Mouse (Mus musculus) adrenal gland (tissue): ENCODE results near the gene Coro2a.

Experiments
- intact Hi-C: fragments of 180-260 bp; cut with DNase I; formaldehyde crosslinking; loops from one replicate; pipeline ENCODE4 v1.15.1; 2025

Gene Coro2a

DNA sequence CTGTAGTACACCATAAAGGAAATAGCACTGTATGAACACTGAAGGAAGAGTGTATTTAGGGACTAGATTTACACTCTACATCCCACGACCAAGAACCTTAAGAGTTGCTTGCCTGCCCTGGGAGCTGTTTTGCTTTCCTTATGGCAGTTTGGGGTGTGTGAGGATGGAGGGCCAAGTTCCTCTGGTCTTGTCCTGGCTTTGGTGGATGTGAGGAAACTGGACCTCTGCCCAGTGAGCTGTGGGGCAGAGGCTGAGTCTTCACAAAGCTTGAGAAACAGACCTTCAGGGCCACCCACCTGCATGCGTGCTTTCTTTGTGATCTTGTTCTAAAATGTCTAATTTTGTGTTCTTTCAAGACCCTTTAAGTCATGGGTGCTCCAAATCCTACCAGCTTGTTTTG is 69.5 kb downstream of the Coro2a start:
- intact Hi-C loops: no loop called here

DNA sequence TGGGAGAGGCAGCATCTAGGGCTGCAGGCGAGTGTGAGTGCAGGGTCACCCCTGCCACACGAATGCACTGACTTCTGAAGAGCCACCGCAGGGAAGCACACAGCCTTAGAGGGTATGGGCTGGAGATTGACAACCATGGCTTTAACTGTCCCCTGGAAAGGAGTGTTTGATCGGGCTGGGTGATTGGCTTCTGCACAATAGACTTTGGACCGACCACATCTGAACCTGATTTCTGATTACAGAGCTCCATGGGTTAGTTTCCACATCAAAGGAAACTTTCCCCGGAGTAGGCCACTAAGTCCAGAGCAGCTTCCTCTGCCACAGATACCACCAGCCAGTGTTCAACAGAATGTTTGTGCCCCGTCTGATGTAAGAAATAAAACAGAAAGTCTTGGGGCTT is 72.3 kb downstream of the Coro2a start:
- intact Hi-C loops: no loop called here

DNA sequence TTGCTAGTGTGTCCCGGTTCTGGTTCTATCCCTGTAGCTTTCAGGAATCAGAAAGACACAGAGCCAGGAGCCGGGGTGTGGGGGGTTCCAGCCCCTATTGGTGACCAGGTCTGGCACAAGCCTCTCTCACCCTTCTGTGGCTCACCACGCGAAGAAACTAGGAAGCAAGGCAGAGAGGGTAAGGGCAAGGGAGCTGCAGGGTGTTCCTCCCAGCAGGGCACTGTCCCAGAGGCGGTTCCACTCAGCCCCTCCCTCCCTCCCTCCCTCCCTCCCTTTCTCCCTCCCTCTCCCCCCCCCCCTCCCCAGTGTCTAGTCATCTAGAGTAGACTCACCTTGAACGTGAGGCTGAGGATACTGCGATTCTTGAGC is 74.5 kb downstream of the Coro2a start:
- intact Hi-C loops: no loop called here

DNA sequence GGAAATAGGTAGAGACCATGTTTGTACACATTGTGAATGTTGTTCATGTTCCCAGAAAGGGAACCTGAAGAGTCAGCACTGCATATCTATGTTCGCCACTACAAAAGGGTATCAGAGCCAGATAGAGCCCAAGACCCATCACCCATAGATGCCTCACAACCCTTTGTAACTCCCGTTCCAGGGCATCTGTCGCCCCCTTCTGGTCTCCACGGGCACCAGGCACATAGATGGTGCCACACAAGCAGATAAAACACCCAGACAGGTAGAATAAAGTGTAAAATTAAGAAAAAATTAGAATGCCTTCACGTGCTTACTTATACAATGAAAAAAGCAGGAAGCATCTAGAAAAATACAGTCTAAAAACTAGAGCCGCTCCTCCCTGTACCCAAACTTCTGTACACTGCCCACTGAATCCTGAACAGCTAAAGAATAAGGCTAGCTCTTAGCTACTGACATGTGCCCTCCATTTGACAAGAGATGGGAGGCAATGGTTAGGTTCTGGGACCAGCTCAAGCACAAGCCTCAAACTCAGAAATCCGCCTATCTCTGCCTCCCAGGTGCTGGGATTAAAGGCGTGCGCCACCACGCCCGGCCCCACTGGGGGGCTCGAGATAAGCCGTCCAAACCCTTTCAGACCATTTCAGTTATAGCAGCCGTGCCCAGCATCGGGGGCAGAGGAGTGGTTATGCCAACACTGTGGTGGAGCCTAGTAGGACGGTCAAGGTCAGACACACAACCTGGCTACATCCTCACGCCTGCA is 75.0 kb downstream of the Coro2a start:
- intact Hi-C loops: no loop called here

DNA sequence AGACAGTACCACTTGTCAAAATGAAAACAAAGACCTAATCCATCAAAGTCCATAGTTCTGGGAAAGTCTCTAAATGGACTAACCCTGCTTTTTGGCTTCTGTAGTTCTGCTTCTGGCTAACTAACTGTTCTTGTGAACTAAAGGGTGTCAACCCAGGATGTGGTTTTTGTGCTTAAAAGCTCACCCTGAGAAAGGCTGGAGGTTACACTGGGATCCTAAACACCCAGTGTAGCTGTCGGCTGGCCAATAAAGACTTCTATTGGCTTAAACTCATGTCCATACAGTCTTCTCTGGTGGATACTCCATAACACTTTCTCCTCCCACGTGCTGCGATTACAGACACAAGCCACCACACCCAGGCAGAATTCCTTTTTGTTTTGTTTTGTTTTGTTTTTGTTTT is 75.8 kb downstream of the Coro2a start:
- intact Hi-C loops: no loop called here

DNA sequence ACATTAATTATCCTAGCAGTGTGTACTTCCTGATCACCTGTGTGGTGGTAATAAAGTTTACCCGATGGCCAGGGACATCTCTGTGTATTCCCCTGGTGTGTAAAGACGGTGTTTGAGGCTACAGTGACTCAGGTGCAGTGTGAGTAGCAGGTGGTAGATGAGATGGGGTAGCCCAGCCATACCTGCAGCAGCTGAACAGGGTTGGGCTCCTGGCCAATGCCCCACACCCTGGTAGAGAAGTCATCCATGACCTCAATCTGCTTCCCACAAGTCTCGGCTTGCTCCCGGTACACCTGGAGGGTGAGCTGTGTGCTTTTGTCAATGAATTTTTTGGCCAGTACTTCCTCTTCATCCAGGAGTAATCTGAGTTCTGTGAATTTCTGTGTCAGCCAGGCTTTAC is 78.7 kb downstream of the Coro2a start:
- intact Hi-C loops: no loop called here

DNA sequence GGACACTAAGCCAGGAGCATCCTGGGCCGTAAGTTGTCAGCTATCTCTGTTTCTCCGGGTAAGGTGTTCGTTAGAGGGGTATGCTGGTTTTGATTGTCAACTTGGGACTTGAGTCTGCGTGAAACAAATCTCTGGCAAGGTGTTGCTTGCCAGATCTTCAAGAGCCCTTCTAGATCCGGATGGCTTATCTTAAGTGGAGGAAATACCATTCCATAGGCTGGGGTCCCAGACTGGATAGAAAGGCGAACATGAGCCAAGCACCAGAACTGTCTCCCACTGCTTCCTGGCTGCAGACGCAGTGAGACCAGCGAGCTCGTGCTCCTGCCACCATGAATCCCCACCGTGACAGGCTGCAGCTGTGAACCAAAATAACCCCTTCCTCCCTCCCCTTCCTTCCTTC is 80.5 kb downstream of the Coro2a start:
- intact Hi-C loops: no loop called here

DNA sequence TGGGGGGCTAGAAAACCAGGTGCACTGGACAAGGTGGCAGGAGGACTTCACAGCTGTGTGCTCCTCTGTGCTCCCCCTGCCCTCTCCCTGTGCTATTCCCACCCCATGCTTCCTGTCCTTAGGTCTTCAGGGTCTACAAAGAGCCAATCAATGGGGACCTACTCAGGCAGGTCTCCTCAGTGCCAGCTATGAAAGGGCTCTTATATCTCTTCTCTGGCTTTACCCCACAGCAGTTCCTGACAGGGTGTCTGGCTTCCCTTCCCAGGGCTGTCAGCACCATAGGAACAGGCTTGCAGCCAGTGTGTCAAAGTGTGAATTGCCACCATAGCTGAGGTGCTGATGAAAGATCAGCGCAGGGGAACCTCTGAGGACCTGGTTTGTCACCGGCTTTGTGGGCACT is 81.5 kb downstream of the Coro2a start:
- intact Hi-C loops: no loop called here

DNA sequence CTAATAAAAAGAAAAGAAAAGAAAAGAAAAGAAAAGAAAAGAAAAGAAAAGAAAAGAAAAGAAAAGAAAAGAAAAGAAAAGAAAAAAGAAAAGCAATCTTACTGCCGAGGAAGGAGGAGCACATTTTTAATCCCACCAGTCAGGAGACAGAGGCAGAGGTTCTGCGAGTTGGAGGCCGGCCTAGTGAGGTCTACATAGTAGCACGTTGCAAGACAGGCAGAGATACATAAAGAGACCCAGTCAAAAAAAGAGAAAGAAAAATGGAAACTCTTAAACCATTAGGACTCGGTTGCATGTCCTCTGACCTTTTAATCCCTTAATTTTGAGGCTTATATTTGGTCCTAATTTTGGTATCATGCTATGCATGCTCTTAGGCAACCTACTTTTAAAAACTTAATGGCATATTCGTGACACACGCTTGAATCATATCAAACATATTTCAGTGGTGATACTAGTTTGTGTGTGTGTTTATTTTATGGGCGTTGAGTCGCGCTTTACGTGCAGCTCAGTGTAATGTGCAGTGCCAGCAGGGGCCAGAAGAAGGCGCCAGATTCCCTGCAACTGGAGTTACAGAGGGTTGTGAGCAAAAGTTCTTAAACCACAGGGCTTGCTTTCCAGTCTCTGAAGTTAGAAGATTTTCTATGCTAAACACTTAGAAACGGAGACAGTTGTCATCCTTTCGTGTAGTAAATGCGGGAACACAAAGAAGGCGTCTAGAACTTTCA is 94.1 kb downstream of the Coro2a start:
- intact Hi-C loops: loop anchor here (10.0 kb wide), 1 partner anchor 97 kb away; the partner anchor contains the start of gene Coro2a

DNA sequence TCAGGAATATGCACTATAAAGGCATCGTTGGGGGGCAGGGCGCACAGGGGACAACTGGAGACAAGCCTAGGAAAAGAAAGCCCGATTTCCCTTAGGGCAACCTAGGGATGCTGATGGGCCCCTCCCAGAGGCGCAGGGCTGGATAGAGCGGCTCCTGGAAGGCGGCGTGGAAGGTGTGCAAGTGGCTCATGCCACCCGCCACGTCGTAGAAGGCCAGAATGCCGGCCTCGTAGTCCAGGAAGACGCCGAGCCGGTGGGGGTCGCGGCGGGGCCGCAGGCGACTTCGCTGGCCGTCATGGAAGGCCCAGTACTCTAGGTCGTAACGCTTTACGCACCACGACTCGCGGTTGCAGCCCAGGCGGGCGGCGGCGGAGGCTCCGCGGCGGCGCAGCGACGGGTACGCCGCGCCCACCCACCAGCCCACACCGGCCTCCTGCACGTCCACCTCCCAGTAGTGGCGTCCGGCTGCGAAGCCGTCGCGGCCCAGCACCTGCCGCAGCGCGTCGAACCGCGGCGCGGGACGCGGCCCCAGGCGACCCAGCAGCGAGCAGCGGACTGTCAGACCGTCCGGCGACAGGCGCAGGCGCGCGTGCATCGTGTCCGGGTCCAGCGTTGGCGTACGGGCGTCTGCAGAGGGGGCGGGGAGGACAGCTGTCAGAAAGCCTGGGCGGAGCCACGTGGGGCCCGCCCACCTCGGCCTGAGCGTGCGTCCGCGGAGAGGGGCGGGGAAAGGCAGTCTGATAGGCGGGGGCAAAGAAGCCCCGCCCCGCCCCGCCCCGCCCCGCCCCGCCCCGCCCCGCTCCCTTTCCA is 95.0 kb downstream of the Coro2a start:
- intact Hi-C loops: loop anchor here (10.0 kb wide), 1 partner anchor 98 kb away; the partner anchor contains the start of gene Coro2a

DNA sequence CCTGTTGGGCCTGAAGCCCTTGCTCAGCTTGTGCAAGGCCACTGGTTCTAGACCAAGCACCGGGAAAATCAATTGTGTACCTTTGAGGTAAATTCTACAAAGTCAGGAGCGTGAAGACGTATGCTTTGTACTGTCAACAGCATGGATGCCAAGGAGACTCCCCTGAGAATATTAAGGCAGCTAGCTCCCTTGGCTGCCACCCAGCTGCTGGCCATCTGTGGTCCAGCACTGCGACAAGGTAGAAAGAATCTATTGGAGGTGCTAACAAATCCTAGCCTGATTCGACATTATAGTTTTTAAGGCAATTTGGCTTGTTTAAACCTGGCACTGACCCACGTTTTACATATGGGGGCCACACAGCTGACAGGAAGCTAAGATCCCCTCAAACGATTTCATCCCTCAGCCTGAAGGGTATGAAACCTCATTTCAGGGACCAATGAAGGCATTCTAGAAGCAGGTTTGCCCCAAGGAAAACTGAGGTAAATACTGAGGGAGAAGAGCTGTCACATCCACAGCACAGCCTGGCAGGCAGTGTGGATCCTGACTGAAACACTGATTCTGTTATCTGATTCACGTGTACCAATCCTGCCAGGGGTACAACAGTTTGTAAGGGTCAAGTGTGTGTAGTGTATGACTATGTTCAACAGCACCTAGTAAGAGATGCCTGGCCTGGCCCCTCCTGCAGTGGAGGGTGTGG is 96.5 kb downstream of the Coro2a start:
- intact Hi-C loops: loop anchor here (10.0 kb wide), 1 partner anchor 99 kb away; the partner anchor contains the start of gene Coro2a

DNA sequence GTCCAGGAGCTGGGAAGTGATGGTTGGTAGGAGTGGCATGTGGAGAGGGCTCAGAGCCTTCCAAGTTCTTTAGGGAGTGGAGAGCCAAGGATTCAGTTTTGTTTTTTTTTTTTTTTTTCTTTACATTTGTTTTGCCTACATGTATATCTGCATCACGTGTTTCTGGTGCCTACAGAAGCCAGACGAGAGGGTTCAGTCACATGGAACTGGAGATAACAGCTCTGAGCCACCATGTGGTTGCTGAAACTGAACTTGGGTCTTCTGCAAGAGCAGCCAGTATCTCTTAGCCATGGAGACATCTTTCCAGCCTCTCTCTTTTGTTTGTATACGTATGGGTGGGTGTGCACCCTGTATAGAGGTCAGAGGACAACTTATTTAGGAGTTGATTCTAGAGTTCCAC is 98.1 kb downstream of the Coro2a start:
- intact Hi-C loops: loop anchor here (10.0 kb wide), 1 partner anchor 101 kb away; the partner anchor contains the start of gene Coro2a

DNA sequence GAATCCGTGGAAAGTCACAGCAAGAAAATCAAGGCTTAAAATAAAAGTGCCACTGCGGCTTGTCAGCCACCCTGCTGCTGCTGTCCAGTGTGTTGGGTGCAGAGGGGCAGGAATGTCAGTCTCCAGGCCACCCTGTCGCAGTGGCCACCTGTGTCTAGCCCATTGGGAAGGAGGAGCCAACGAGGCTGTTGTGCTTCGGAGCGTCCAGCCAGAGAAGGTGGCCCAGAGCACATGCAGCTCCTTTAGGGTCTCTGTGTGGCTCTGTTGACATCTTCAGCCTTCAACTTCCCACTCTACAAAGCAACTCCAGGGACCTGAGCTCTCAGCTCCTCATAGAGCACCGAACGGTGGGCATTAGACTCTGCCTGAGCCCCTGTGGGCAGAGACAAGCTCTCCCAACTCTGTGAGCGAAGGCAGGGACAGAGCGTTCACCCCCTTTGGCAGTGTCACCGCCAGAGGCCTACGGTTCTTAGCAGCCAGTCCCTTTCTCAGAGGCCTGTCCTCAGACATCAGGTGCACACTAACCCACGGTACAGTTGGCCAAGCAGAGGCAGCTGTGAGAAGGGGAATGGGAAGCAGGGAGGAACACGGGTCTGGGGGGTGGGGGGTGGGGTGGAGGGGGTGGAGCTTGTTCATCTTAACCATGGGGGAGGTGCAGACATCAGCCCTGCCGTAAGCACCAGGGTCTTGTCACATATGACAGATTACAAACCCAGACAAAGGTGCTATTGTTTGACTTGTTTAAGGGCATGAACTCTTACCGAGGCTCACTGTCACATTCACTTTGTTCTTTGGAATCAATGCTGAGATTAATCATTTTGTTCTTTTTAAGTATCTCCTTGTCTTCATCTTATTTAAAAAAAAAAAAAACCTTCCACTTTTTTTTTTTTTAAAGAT is 99.1 kb downstream of the Coro2a start:
- intact Hi-C loops: loop anchor here (10.0 kb wide), 1 partner anchor 102 kb away; the partner anchor contains the start of gene Coro2a

DNA sequence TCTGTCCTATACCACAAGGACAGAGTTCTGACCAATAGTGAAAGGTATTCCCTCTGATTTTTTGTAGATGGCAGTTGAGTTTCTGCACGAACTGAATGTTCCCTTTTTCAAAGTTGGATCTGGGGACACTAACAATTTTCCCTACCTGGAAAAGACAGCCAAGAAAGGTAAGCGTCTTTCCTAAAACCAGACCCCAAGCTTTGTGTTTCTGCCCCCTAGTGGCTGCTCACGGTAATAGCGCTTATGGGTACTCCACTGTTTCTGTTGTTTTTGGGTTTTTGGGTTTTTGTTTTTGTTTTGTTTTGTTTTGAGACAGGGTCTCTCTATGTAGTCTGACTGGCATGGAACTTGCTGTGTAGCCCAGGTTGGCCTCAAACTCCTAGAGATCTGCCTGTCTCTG is 103.0 kb downstream of the Coro2a start:
- intact Hi-C loops: no loop called here

DNA sequence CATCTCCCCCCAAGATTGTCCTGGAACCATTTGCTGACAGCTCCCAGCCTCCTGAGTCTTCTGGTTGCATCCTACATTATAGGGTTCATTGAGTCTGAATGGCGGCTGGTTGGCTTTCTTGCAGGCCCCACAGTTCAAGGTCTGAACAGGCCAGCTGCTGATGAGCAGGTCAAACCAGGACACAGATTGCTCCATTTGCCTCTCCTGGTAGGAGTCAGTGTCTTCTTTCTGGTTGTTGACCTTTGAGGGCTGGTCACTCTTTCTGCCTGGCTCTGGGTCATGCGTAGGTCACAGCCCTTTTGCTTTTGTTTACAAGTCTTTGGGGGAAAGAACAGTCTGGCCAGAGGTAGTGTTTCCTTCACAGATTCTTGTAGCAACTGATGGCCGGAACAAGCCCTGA is 103.5 kb downstream of the Coro2a start:
- intact Hi-C loops: no loop called here

DNA sequence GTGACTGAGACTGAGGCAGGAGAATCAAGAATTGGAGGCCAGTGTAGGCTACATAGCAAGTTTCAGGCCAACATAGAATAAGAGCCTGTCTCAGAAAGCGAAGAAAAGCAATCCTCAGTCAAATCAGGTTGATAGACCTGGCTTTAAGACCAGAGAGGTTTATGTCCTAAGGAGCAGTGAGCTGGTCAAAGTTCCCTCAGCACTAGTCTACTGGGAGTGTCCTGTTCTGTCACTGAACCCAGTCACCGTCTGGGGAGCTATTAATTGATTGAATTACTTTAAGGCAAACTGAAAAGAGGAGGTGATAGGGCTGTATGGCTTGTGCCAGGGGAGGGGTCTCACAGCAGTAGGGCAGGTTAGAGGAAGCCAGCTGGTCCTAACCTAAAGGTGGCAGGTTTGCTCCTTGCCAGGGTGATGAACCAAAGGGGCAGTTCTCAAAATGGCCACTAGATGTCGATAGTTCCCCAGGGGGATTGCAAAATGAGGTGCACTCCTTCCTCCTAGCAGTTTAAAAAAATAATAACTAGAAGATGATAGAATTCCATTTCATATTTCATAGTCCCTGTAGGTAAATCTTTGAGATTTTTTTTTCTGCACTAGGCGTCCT is 104.6 kb downstream of the Coro2a start:
- intact Hi-C loops: no loop called here

DNA sequence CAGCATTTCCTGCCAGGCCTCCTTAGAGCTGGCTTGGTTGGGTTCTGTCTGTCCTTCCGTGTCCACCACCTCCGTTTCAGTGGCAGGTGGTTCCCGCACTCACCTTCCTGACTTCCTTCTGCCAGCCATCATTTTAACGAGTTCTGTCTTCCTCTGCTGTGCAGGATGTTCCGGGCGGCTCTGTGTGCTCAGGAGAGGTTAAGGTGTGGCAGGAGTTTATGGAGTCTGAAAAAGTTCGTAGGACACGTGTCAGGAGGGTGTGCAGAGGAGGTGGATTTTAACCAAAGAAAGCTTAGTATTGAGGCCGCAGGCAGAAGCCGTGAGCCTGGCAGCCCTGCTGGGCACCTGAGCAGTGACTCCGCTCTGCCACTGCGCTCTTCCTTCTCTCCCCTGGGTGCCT is 106.5 kb downstream of the Coro2a start:
- intact Hi-C loops: no loop called here

DNA sequence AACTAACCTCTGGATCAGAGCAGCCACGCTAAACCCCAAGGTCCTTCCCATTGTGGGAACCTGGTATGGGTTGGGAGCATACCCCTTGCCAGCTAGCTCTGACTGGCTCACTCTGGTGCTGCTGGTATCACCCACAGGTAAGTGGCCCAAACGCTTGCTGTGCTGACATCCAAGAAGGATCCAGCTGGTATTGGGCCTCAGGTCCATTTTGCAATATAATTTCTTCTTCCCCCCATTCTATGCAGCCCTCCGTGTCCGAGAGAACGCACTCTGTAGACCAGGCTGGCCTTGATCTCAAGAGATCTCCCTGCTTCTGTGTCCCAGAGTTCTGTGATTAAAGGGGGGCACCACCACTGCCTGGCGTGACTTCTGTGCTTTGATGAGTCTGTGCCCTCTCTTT is 108.9 kb downstream of the Coro2a start:
- intact Hi-C loops: no loop called here

DNA sequence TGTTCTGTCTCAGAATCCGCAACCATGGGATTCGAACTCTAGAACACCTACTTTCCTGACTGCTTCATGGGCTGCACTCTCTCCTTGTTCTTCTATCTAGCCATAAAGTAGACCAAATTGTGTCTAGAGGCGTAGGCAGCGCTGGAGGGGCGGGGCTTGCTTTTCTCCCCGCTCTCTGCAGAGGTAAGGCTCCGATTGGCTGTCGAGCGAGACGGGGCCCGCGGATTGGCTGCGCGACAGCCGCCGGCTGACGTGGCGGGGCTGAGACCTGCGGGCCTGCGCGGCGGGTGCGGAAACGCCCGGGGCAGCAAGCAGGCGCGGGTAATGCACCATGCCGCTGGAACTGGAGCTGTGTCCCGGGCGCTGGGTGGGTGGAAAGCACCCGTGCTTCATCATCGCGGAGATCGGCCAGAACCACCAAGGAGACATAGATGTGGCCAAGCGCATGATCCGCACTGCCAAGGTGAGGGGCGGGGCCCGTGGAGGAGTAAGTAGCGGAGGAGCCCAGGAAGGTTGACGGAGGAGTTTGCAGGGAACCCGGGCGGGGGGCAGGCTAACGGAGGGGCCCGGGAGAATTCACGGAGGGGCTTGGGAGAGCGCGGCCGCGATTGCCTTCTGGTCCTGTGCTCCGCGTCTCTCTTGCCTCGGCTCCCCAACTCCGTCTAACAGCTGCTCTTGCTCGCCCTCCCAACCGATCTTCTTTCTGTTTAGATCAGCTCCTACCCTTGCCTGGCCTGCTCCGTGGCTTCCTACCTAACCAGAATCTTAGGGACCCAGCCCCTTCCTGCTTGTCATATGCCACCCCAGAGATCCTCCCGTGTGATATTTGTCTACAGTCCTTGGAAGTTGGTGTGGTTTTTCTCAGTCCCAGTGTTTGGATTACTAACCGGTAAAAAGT is 112.7 kb downstream of the Coro2a start, which contains the start of gene Nans:
Nans (plus strand) TSS at position 221 of the 898 bp plus-strand sequence.
- intact Hi-C loops: loop anchor here (5.0 kb wide), 1 partner anchor 37 kb away; the partner anchor contains the start of gene Anp32b
